Mouse (Mus musculus) right cerebral cortex, postnatal 10 days (tissue): ENCODE data around the gene Sgip1.

Source experiments
- DNase-seq, 2 experiments: peaks; one replicate each; pipeline ENCODE4 v3.0.0; 2021; ENCODE audit warnings: low spot score in 2 of 2

The Sgip1 gene

DNA sequence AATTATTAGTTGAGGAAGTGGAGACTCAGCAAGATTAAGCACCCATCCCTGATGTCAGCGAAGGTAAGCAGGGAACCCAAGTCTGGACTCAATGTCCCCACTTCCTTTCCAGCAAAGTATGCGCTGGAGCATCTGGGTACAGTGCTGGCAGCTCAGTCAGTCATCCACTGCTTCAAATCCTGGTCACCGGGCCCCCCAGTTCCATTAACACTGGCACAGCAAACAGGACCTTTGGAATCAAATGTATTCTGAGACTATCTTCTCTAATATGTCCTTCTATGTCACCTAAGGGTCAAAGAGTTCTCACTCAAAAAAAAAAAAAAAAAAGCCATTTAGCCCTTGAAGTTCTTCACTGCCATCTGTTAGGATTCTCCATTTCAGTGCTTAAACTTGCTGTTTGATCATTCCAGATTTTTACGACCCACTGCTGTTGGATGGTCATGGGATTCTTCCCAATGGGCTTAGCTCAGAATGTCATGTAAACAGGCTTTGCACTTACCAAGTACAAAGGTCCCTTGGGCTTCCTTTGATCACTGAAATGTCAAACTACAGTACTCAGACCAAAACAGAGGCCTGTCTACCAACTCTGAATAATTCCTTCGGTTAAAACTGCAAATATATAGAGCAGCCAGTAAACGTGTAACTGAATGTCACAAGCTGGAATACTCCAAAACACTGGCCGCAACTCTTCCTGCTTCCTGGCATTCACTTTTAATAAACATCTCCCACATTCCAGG, 99.1 kb downstream of the Sgip1 start:
- no peak for DNase-seq

DNA sequence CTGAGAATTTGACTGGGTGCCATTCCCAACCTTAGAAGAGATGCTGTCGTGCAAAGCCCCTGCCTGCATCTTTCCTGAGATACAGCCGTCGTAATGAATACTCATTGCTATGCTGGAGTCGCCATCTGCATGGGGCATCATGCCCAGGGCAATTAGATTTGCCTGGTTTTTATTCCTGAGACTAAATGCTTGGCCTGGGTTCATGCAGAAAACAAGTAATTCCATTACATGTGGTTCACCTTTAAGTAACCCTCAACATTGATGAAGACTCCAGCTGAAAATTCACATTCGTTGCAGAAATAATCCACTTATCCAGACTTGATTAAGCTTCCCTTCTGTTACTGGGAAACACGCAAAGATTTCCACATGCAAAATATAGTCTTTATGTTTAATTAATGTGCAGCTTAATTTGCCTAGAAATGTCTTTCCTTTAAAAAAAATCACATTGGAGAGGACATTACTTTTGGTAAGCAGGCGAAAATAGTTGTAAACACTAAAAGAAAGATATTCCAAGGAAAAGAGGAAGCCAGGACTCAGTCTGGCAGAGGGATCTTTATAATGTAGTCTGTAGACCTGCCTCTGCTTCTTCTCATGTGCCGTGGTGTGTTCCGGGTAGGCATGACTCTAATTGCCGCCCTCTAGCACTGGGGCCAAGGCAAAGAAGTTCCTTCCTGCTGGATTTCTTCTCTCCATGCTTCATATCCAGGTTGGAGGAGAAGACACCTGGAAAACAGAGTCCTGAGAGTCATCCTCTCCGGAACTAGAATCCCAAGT, 100.0 kb downstream of the Sgip1 start:
- peak; percentile 75 to 81 for DNase-seq

DNA sequence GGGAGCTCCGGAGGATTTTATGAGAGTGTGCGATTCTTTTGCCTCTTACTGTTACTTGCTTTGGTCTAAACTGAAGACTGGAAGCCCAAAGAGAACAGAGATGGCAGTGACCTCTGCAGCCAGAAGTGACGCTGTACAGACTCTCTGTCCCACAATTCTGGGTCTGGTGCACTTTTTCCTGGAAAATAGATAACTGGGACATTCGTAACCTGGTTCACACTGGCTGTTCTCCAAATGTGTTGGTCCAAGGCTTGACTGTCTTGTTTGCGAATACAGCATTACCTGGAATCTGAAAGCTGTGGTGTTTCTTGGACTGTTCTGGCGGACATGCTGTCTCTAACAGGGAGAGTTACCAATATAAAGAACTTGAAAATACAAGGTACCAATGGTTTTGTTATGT, 109.4 kb downstream of the Sgip1 start:
- DNase-seq = no peak

DNA sequence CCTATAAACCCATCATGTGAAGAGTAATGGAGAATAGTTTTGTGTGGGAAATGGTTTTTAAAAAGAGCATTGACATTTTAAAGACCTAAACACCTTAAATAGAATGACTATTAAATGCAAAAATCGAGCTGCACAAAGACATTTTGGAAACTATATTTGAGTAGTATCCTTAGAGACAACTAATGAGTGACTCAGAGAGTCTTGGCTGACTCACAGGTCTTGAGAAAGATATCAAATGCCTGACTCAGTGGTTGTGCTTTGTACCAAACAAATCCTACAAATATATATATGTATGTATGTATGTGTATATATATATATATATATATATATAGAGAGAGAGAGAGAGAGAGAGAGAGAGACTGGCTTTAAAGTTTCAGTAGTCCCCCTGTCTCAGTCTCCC, 110.1 kb downstream of the Sgip1 start:
- no peak for DNase-seq

DNA sequence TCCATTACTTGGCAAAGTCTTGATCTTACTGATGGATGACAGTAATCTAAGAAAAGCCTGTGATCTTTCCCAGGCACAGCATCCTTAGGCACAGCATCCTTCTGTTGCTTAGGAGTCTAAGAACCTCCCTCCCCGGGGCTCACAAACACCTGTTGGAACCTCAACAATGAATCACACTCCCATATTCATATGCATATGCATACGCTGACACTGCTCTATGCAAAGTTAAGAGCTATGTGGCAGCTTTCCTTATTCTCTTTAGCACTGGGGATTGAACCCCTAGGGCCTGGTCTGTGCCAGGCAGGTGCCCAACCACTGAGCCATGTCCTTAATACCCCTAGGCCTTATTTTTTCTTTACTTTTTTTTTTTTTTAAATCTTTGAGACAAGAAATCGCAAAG, 111.2 kb downstream of the Sgip1 start:
- peak; percentile 55 to 68 for DNase-seq

DNA sequence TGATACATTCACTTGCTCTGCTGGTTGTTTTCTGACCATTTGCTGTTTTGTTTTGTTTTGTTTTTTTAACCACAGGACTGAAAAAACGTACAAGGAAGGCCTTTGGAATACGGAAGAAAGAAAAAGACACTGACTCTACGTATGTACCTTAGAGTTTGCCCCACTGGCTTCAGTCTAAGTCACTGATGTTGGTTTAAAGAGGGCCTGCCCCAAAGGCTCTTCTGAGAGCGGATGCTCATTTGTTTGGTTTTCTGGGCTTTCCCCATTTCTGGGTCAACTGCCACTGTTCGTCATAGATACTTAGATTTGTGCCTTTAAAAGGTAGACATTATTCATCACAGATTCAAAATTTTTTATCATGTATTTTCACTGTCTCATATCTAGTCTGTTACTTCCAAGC, 111.7 kb downstream of the Sgip1 start:
- DNase-seq = no peak

DNA sequence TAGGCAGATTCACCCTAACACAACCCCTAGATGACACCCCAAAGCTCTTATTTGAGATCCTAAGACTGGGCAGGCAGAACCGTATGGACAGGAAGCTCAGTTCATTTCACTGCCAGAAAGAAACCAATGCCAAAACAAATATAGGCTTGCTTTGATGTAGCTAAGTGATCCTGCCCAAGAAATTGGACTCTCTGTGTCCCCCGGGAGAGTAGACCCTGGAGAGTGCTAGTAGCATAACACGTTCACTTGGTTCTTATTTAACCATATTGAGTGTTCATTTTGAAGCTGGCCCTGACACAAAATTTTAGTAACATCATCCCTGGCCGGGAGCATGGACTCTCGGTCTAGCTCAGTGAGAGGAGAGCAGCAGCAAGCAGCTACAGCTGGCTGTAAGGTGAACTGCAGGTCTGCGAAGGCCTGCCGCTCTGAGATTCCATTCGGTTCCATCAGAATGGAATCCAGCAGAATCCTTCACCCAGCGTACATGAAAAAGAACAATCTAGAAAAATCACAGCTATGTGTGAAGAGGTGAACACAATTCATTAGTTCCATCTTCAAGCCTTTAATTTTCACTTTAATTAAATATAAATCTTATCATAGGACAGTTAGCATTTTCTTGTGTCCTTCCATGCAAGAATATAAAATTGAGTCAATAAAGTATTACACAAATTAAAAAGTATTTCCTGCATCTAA, 112.4 kb downstream of the Sgip1 start:
- no peak for DNase-seq

DNA sequence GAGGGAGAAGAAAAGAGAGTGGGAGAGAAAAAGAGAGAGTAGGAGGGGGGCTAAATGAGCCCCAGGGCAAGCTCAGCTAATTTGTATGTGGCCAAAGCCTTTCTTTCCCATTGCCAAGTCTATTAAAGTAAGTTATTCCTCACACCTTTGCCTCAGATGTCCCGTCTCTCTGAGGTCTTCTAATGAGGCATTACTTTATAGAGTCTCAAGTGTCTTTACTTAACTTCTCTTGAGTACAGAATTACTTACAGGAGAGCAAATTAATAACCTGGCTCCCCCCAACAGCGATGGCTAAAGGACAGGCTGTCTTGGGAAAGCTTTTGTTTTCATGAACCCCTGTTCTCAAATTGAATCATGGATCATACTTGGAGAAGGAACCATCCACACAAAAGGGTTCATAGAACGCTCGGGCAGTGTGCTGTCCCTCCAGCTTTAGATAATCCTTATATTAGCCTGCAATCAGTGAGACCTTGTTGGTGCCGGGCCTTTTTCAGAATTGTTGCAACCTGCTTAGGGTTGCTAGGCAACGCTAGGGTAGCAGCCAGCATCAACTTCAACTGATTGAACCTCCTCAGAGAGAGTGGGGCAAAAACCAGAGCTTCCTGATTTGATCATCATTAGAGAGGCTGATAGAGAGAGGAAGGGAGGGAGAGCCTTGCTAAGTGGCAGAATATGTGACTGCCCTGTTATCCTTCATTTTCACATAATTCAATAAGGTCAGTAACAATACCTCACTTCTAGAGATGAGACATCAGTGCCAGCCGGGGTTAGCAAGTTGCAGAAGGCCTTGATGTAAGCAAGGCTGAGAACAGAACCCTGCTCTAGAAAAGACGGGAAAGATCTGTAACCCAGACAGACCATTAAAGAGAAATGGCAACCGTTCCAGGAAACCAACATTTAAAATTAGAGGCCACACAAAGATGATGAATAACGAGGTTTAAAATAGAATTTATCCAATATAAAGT, 114.1 kb downstream of the Sgip1 start:
- peak; percentile 49 to 65 for DNase-seq

DNA sequence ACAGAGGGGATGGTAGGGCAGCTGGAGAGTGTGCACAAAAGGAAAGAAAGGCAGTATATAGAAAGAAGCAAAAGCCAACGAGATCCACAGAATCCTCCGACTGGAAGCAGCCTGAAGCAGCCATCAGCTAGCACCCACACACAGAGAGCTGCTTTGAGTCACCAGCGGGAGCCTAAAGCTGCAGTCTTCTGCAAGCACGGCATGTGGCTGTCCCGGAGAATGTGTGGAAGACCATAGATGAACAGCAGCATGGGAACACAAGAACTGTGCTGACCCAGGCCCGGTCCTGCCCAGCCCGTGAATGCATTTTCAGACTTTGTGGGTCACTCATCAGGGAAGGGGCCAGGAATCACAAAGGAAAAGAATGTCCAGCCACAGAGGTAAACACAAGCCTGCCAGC, 115.0 kb downstream of the Sgip1 start:
- peak; percentile 62 to 66 for DNase-seq

DNA sequence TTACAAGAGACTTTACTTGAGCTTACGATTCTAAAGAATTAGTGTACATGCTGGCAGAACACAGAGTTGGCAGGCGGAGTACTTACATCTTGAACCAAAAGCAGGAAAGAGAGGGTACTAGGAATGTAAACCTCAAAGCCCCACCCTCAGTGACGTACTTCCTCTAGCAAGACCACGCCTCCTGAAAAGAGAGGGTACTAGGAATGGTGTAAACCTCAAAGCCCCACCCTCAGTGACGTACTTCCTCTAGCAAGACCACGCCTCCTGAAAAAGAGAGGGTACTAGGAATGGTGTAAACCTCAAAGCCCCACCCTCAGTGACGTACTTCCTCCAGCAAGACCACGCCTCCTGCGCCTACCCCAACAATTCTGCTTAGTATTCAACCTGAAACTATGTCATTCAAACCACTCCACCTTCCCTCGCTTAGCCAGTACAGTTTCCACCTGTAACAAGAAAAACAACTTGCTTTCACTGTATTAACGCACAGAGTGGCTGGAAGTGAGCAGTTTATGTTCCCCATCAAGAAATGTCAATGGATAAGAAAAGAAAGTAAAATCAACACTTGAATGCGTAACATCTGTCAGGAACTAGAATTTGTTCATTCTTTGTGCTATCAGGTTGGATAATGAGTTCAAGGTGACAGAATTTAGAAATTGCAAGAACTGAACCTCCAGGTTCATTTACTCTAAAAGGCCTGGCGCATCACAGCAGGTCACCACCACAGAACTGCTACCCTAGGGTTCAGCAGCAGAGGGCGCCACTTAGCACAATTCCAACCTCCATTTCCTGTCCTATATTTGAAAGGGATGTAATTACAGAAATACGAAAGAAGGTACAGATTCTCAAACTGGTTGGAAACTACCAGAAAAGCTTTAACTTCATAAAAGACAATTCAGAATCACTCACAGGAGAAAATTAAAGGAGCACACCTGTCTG, 118.4 kb downstream of the Sgip1 start:
- no peak for DNase-seq

DNA sequence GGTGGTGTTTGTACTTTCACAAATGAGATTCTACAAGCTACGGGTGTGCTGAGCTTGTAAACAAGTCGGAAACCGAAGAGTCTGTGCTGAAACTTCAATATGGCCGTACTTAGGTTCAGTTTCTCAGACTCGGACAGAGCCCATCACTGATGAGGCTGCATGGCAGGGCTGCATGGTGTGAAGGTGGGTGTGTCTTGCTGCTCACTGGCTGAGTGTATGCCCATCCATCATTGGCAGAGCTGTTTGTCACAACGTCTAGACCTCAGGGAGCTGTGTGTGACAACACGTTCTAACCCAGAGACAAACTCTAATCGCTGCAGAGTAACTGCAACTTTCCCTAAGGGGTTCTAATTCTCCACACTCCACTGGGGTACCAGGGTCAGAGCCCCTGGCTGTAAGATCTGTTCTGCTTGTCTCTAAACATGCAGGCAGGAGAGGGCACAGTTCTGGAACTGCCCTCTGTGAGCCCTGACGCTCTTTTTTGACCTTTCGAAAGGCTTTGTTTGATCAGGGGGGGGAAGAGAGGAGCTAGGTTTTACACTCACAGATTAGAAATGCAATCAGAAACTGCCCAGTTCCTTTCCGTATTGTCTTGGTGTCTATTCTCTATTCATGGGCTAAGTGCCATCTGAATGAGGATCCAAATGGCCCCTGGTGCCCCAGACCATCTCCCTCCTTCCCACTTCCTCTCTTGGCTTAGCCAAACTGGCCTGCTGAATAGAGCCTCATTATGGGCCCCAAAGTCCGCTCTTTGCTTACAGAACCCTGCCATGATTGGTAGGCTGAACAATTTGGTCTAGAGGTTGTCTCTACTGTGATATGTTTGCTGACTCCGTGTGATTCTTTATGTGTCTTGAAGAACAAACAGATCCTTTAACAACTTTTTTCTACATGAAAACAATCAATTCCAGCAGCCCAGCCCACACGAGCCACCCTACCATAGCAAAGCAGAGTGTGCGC, 121.9 kb downstream of the Sgip1 start:
- peak in 1 of 2 experiments; percentile 23 for DNase-seq

DNA sequence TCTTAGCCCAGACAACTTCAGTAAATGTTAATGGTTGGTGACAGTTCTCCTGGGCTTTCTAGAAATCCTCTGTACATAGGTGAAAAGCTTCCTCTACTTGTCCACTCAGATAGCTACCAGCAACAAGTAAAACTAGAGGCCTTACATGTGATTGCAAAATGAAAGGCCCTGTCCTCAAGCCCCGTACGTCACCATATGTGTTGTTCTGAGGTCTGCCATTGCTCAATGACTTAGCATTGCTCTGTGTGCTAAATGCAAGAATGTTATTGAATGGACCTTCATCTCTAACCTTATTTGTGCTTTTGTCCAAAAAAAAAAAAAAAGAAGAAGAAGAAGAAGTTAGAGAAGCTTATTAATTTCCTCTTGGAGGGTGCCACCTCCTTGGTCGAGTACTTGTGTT, 125.4 kb downstream of the Sgip1 start:
- no peak for DNase-seq

DNA sequence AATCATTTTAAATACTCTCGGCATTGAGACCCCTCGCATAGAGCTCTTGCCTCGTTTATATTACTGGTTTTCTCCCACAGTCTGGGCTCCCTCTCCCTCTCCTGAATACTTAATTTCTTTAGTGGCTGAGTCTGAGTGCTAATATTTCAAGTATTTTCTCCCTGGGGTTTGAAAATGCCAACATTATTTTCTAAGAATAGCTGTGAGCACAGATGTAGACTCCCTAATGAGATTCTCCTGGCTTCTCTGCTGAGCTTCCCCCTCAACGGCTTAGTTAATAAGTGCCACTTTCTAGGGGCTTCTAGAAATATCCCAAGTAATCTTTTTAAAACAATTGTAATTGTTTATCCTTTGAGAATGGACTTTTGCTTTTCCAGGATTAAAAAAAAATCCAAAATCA, 130.2 kb downstream of the Sgip1 start:
- no peak for DNase-seq

DNA sequence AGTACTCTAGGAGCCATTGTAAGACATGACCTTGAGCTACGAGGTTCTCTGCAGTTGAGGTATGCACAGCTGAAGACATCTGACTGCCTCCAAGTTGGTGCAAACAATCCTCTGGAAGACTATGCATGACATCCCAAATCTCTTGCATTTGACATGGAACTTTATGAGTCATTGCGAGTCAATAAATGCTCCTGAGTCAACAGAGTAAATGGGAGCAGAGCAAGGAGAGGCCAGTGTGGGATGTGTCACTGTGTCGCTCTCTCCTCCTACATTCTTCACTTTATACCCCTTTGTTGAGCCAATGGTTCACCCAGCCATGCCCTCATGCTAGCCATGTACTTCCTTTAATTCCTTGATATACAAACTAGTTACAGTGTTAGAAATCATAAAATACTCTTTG, 142.0 kb downstream of the Sgip1 start:
- no peak for DNase-seq

DNA sequence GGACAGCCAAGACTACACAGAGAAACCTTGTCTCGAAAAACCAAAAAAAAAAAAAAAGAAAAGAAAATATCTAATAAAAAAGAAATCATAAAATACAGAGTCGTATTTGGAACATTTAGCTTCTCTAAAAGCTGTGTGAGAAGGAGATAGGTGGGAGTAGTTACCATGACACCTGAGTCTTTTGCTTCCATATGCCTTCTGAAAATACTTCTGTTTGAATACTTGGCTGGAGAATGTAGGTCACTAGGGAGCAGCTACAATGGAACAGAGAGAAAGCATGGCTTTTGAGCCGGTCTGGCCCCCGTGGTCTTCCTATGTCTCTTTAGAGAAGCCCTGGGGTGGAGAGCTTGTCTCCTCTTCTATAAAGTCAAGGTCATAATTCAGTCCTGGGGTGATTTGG, 143.1 kb downstream of the Sgip1 start:
- DNase-seq = no peak

DNA sequence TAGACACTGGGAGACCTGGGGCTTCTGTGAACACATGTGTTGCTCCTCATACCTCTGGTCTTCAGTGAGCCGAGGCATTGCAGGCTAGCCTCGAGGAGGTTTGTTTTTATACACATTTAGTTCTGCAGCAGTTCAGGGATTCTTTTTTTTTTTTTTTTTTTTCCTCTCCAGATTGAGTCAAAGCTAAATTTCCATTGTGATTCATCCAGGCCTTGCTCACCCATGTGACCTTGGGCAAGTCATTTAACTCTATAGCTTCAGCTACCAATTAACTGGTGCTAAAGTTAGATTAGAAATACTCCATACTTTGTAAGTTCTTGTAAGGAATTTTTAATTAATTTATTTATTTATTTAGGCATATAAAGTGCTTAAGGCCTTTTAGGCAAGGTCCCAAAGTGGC, 145.4 kb downstream of the Sgip1 start:
- no peak for DNase-seq

DNA sequence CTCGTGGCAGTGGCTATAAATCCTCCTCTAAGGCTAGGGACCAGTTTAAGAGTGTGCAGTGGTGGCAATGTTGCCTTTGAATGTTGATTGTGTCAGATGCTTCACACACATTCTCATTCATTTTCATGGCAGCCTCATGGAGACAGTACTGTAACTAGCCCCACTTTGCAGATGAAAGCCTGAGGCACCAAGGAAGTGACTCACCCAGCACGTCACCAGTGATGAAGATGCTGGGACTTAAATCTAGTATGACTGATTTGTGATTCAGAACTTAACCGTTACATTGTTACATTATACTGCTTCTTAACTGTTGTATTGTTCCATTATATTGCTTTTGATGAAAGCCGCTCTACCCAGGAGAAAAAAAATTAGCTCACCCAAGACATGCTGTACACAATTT, 145.8 kb downstream of the Sgip1 start:
- no peak for DNase-seq

DNA sequence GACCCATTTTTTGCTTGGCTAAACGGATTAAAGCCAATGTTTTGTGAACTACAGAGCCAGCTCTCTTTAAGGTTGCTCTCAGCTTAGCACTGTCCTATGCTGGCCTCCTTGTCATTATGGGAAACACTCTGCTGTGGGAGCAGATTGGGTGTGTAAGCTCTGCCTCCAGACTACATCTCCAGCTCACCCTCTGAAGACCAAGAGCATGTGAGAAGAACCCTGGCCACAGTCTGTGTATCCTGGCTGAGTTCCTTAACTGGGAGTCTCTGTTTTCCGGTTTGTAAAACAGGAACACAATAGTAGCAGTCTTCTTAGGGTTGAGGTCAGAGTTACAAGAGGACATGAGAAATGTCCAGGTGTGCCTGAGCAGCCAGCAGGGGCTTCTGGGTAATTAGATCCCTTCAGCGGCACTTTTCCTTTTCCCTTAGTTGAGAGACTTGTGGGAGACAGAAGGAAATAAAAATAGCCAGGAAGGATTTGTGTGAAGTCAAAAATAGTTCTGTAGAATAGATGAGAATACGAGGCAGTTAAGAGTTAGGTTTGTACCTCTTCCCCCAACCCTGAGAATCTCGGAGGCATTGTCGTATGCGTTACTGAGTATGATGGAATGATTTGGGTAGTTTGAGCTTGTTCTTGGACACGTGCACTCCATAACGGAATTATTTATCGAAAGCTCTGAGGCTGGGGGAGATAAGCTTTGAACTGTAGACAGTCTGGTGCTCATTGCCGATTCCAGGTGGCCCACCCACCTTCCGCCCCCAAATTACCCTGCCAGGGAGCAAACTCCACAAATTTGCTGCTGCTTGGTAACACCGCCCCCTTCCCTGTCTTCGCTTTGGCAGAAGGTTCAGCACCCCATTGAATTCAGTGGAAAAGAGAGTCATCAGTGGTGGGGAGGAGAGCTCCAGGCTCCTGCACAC, 146.9 kb downstream of the Sgip1 start:
- DNase-seq = peak; percentile 53 to 70
